Mouse (Mus musculus): ENCODE measurements around the gene Slc37a3.

DNA sequence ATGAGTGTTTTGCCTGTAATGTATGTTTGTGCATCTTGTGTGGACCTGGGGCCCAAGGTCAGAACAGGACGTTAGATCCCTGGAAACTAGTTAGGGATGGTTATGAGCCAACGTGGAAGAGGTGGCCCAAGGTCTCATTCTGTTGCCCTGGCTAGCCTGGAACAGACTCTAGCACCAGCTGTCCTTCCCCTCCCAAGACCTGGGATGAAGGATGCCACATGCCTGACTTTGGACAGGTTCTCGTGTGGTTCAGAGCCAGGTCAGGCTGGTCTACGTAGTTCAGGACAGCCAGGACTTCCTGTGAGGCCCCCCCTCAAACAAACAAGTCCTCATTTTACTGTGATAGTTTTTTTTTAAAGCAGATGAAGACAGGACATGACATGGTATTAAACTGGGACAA, 18.4 kb upstream of the Slc37a3 start:
- TF ChIP-seq CTCF (conservative IDR thresholded peaks at IDR 0.05; ENCODE audit: low read length) (no peak), NANOG (IDR thresholded peaks at IDR 0.05; ENCODE audit: borderline replicate concordance, low read length) (no peak)
